Mouse (Mus musculus) embryonic facial prominence, embryonic 10.5 days (tissue): ENCODE measurements at regions not wholly inside any gene's neighbourhood (a gene's known extent, or its start where the extent isn't known, plus 50 kb on each side); places are given as distances from the start of the nearest gene placed in this dataset.

Experiments used
- DNase-seq: peaks from one replicate; pipeline ENCODE4 v3.0.0-alpha.2; 2017; ENCODE audit warnings: low spot score
- H3K27ac ChIP-seq: fragments of 300-500 bp; sonication (generic); replicated peaks from 2 replicates; pipeline ENCODE4 v1.5.1; 2016; ENCODE audit warnings: mild to moderate bottlenecking
- H3K27me3 ChIP-seq: fragments of 300-500 bp; sonication (generic); replicated peaks from 2 replicates; pipeline ENCODE4 v1.6.1; 2016; ENCODE audit warnings: low read depth, mild to moderate bottlenecking; ENCODE audit not compliant: poor library complexity, severe bottlenecking
- H3K36me3 ChIP-seq: fragments of 300-500 bp; sonication (generic); replicated peaks from 2 replicates; pipeline ENCODE4 v1.6.1; 2016; ENCODE audit warnings: mild to moderate bottlenecking, moderate library complexity
- H3K4me1 ChIP-seq: fragments of 300-500 bp; sonication (generic); 2 replicates; pipeline ENCODE4 v1.6.1; 2016
- H3K4me3 ChIP-seq: fragments of 300-500 bp; sonication (generic); 2 replicates; pipeline ENCODE4 v1.5.1; 2016; ENCODE audit warnings: mild to moderate bottlenecking, moderate library complexity
- H3K9me3 ChIP-seq: fragments of 300-500 bp; sonication (generic); 2 replicates; pipeline ENCODE4 v1.6.1; 2016; ENCODE audit warnings: mild to moderate bottlenecking
- WGBS: fragments of 180-500 bp; shearing (Covaris S2); methylation state at CpG from one replicate; pipeline ENCODE4 v1.1.7; 2016; 5-methylcytosine and 5-hydroxymethylcytosine counted together

DNA sequence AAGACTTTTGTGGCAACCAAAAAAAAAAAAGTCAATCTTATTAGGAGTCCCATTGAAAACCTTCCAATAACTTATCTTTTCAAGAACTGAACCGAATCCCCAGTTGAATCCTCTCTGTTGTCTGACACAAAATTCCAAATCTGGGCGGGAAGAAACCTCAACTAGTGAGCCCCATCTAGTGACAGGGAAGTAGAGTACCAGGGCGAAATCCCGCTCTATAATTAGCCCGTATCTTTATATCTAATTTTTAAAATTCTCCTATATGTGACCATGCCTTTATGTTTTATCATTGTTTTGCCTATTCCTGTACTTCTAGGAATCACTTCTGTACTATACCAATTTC lies 195.7 kb downstream of the Pdgfra start:
- Histone ChIP-seq H3K9me3 (no peaks in the 10 kb centered on the region), H3K27ac (no peak overlapping the region), H3K36me3 (no peaks in the 10 kb centered on the region), H3K27me3 (peaks cover 56% of the 10 kb centered on the region), H3K4me3 (no peak overlapping the region), H3K4me1 (0 out of 2 replicates have a peak, but pooled peaks cover 3% of the 10 kb centered on the region)
- 57% methylated on average over 5 of the region's 5 CpGs for WGBS
- no peak for DNase-seq

DNA sequence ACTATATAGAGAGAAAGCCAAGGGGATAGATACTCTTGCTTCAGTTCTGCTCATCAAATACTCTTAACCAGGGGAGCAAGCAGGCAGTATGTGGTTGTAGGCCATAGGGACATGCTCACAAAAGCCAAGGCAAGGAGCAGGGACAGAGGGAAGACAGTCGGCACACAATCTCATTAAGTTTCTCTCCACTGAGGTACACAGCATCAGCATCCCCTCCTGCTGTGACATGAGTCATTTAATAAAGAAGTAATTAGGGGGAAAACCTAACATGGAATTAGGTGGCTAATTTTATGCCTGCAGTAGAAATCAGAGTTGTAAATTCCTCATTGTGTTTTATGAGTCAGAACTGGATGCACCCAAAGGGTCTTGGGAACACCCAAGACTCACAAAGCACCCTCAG lies 203.2 kb downstream of the Pdgfra start:
- WGBS, result 31% methylated on average over 1 of the region's 1 CpGs
- H3K27ac ChIP-seq, result no peak overlapping the region
- no peaks in the 10 kb centered on the region for H3K36me3 ChIP-seq
- no peaks in the 10 kb centered on the region for H3K9me3 ChIP-seq
- H3K4me3 ChIP-seq, result no peak overlapping the region
- peaks cover 22% of the 10 kb centered on the region for H3K27me3 ChIP-seq
- H3K4me1 ChIP-seq, result no peaks in the 10 kb centered on the region
- DNase-seq, result no peak

DNA sequence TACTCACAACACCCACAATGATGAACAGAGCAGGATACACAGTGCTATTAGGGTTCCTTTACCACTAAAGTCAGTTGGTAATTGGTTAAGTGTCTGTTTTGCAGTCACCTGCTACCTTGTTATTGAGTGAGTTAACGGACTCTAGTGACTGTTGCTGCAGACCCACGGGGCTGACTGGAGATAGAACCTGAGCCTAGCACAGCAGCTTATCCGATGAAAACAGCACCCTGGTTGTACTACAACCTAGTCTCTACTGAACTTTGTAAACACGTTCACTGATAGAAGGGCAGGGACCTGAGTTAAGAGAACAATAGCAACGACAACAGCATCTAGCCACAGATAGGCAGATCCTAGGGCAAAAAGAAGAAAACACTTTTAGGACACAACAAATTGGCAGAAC lies 206.8 kb downstream of the Pdgfra start:
- Histone ChIP-seq H3K27me3 (0 out of 2 replicates have a peak, but pooled peaks cover 3% of the 10 kb centered on the region), H3K9me3 (no peaks in the 10 kb centered on the region), H3K27ac (no peak overlapping the region), H3K36me3 (no peaks in the 10 kb centered on the region), H3K4me1 (no peaks in the 10 kb centered on the region), H3K4me3 (no peak overlapping the region)
- 83% methylated on average over 5 of the region's 5 CpGs for WGBS
- no peak for DNase-seq

DNA sequence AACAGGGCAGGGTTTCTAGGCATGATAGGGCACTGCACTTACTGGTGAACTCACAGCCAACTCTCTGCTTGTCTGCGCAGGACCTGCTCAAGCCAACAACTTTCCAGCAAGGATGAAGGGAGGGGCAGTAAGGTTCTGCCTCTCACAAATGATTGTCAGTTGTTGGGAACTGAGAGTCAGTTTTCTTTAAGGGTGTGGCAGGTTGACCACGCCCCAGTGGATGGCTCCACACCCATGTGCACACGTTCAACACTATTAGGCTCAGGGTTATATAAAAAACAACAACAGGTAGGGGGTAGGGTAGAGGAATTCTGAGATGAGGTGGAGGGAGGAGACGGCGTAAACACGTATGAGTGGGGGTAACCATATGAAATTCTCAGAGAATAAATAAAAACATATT lies 210.9 kb upstream of the Kit start:
- Histone ChIP-seq H3K27me3 (no peaks in the 10 kb centered on the region), H3K4me3 (no peak overlapping the region), H3K27ac (no peak overlapping the region), H3K4me1 (no peaks in the 10 kb centered on the region), H3K9me3 (no peaks in the 10 kb centered on the region), H3K36me3 (no peaks in the 10 kb centered on the region)
- DNase-seq, result no peak
- 89% methylated on average over 6 of the region's 6 CpGs for WGBS

DNA sequence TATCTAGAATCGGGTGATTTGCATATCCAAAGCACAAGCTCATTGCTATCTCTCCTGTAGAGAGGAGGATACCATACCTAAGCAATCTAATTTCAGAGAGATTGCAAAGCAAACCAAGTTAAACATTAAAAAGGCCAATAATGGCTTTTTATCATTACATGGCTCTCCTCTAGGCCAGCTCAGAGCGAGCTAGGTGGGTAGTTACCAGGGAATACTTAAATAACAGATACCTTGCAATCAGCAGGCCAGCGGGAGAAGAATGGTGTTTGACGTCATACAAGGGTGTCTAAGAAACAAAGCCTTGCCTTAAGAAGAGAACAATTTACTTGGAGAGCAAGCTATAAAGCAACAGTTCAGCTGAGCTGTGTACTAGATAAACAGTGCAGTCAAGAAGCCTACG lies 207.4 kb upstream of the Kit start:
- Histone ChIP-seq H3K9me3 (no peaks in the 10 kb centered on the region), H3K4me1 (no peaks in the 10 kb centered on the region), H3K27ac (no peak overlapping the region), H3K4me3 (no peak overlapping the region), H3K36me3 (no peaks in the 10 kb centered on the region), H3K27me3 (no peaks in the 10 kb centered on the region)
- DNase-seq, result no peak
- 87% methylated on average over 5 of the region's 5 CpGs for WGBS

DNA sequence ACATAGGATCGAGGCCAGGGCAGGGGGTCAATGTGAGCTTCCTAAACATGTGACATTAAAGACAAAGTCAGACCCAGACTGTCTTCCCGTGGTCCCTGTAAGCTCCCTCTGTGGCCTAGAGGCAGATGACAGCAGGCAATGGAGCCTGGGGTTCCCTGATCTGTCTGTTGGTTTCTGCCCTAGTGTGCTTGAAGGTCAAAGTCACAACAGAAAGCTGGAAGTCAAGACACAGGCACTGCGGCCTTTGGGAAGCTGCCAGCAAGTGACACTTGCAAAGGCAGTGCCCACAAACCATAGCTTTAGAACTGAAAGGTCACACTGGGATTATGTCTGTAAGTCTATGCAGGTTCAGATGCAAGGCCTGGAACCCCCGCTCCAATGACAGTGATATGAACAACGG lies 206.0 kb upstream of the Kit start:
- Histone ChIP-seq H3K36me3 (no peaks in the 10 kb centered on the region), H3K9me3 (no peaks in the 10 kb centered on the region), H3K4me3 (no peak overlapping the region), H3K27me3 (no peaks in the 10 kb centered on the region), H3K4me1 (no peaks in the 10 kb centered on the region), H3K27ac (no peak overlapping the region)
- DNase-seq, result no peak
- WGBS, result 90% methylated on average over 5 of the region's 5 CpGs

DNA sequence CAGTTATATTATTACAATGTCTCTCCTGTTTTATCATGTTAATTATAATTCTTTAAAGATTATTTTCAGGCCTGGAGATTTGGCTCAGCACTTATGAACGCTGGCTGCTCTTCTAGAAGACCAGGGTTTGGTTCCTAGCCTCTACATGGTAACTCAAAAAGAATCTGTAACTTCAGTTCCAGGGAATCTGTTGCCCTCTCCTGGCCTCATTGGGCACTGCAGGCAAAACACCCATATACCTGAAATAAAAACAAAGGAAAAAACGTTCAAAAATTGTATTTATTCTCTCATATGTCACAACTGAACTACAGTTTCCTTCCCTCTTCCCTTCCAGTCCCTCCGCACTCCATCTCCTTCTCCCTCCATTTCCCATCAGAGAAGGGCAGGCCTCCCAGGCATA lies 201.9 kb upstream of the Kit start:
- H3K9me3 ChIP-seq, result no peaks in the 10 kb centered on the region
- no peak for DNase-seq
- 65% methylated on average over 3 of the region's 3 CpGs for WGBS
- H3K4me1 ChIP-seq, result peaks cover 7% of the 10 kb centered on the region
- no peak overlapping the region for H3K27ac ChIP-seq
- H3K36me3 ChIP-seq, result no peaks in the 10 kb centered on the region
- H3K27me3 ChIP-seq, result no peaks in the 10 kb centered on the region
- no peak overlapping the region for H3K4me3 ChIP-seq

DNA sequence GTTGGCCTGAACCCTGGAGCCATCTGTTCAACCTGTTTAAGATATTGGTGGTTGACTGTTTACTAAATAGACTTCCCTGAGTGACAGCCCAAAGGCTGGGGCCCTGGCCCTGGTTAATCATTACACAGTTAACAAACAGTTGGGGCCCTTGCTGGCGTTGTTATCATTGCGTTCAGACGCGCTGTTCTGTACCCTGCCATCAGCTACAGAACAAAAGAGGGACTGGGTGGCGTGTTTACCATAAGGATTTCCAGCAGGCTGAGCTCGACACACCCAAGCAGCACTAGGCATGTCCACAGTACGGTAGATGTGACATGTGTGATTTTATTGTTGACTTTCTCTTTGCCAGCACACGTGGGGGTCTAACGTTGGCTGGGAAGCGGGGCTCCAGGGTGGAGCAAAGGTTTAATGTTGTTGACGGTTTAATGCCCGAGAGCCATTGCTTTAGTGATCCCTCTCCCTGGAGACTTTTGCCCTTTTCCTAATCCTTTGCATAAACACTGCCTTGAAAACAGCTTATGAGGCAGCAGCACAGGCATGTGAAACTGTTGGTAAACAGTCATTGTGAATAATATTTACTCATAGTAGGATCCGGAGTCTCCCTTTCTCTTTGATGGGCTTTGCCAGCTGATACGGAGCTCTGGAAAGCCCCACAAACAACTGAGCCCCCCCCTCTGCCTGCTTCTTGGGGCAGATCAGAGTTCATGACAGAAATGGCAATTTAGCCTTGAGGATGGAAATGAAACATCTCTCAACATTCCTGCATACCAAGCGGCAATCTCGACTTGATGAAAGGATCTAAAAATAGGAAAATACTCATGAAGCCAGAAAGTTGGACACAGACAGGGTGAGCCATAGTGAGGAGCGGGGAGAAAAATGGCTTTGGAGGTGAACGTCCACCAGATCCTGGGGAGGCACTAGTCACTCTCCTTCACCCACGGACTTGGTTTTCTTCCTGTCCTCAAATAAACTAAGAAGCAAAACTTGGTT lies 197.1 kb upstream of the Kit start:
- peaks cover 18% of the 10 kb centered on the region for H3K4me1 ChIP-seq
- no peaks in the 10 kb centered on the region for H3K9me3 ChIP-seq
- no peak for DNase-seq
- no peaks in the 10 kb centered on the region for H3K27me3 ChIP-seq
- no peak overlapping the region for H3K4me3 ChIP-seq
- H3K36me3 ChIP-seq, result no peaks in the 10 kb centered on the region
- H3K27ac ChIP-seq, result no peak overlapping the region
- WGBS, result 60% methylated on average over 19 of the region's 19 CpGs

DNA sequence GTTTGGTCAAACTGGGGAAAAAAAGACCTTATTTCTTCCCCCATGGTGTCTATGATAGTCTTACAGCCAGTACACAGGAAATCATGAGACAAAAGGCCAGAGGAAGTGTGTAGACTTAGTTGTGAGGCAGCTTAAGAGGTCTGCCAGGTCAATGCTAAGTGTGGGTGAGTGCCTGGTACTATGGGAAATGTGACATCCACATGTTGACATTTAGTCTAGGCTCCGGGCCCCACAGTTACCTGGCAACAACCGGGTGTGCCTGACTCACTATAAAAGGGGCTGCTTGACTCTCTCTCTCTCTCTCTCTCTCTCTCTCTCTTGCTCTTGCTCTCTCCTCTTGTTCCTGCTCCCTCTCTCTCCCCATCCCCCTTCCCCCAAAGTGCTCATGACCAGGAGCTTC lies 196.1 kb upstream of the Kit start:
- DNase-seq, result no peak
- whole genome bisulfite sequencing, result 56% methylated on average over 2 of the region's 2 CpGs
- no peaks in the 10 kb centered on the region for H3K9me3 ChIP-seq
- no peak overlapping the region for H3K4me3 ChIP-seq
- no peaks in the 10 kb centered on the region for H3K27me3 ChIP-seq
- peaks cover 18% of the 10 kb centered on the region for H3K4me1 ChIP-seq
- no peak overlapping the region for H3K27ac ChIP-seq
- H3K36me3 ChIP-seq, result no peaks in the 10 kb centered on the region

DNA sequence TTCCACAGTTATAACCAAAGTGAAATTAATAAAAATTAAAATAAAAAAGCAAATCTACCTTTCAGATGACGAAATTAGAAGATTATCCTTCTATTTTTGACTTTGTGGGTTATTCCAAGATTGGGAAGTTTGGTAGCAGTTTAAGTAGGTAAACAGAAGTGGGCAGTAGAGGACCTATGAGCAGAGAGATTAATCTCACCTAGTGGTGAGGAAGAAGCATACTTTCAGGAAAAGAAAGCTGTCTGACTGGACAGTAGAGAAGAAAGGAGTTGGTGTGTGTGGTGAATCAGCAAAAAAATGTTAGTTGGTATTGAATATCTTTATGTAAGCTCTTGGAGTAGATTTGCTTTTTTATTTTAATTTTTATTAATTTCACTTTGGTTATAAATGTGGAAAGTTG lies 194.4 kb upstream of the Kit start:
- H3K4me1 ChIP-seq, result peaks cover 18% of the 10 kb centered on the region
- H3K4me3 ChIP-seq, result no peak overlapping the region
- H3K27me3 ChIP-seq, result no peaks in the 10 kb centered on the region
- 70% methylated on average over 1 of the region's 1 CpGs for WGBS
- no peak overlapping the region for H3K27ac ChIP-seq
- H3K9me3 ChIP-seq, result no peaks in the 10 kb centered on the region
- no peak for DNase-seq
- H3K36me3 ChIP-seq, result no peaks in the 10 kb centered on the region

DNA sequence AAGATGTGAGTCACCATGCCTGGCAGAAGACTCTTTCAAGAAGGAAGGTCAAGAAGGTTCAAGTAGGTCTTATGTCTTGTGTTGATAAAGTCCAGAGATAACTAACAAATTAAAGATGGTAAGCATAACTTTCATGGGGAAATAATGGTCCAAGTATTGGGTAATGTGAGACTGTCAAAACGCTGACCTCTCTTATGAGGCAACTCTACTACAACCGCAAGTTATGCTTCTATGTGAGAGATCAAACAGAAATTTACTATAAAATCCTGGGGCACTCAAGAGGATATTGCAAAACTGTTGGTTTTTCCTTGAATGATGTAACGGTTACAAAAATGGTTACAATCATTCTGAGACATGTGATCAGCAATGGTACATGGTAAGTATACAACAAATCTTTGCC lies 192.6 kb upstream of the Kit start:
- Histone ChIP-seq H3K9me3 (no peaks in the 10 kb centered on the region), H3K27me3 (no peaks in the 10 kb centered on the region), H3K27ac (no peak overlapping the region), H3K4me3 (no peak overlapping the region), H3K36me3 (no peaks in the 10 kb centered on the region), H3K4me1 (peaks cover 18% of the 10 kb centered on the region)
- no peak for DNase-seq
- WGBS, result 93% methylated on average over 3 of the region's 3 CpGs

DNA sequence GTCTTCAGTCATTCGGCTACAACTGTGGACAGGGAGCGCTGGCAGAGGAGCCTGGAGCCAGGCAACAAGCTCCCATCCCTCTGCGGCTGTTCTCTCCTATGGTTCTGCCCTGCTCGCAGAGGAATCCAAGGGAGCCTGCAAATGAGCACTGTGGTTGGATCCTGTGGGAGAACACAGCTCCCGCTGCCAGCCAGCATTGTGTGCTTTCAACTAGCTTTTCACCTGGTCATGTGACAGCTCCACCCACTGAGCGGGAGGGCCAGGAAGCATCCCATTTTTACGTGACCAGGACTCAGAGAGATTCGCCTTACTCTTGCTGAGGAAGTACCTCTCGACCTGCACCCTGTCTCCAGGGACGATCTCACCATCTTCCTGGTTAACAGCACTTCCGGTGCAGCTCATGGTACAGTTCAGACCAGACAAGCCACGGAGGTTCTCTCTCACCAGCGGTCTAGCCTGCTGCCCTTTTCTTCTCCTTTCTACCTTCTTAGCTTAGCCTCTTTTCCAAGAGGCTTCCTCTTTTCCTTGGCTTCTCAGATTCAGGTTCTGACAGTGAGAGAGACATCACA lies 186.7 kb upstream of the Kit start:
- WGBS, result 50% methylated on average over 13 of the region's 13 CpGs
- Histone ChIP-seq H3K27ac (no peak overlapping the region), H3K4me1 (peaks cover 5% of the 10 kb centered on the region), H3K4me3 (no peak overlapping the region), H3K9me3 (no peaks in the 10 kb centered on the region), H3K36me3 (no peaks in the 10 kb centered on the region), H3K27me3 (no peaks in the 10 kb centered on the region; the same call in 1 of the 2 replicates)
- no peak for DNase-seq

DNA sequence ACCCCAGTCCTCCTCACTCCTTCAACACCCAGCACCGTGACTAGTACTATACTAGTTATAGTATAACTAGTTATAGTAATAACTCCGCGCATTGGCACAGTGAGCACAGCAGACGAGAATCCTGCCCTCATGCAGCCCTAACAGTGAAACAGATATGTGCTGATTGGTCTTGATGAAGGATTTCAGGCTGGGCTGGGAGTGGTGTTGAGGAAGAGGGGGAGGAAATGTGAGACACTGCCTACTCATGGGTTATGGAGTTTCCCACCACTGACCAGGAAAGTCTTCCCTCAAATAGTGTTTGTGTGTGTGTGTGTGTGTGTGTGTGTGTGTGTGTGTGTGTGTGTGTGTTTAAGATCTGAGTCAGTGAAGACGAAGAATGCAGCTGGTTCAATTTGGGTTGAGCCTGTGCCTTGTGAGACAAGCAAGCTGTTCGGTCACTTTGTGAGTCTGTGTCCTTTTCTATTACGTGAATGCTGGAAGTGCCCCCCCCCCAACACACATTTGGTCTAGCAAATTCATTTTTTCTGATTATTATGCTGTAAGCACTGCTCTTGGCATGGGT lies 185.9 kb upstream of the Kit start:
- no peak for DNase-seq
- no peaks in the 10 kb centered on the region for H3K36me3 ChIP-seq
- H3K27me3 ChIP-seq, result no peaks in the 10 kb centered on the region; the same call in 1 of the 2 replicates
- peaks cover 5% of the 10 kb centered on the region for H3K4me1 ChIP-seq
- no peaks in the 10 kb centered on the region for H3K9me3 ChIP-seq
- WGBS, result 92% methylated on average over 7 of the region's 7 CpGs
- H3K4me3 ChIP-seq, result no peak overlapping the region
- no peak overlapping the region for H3K27ac ChIP-seq
